In genomic region chr4:134543261-134543660, GRCm38 (mm10) we compare ENCODE assay signal across 8 mouse cellular contexts. TPM values are rescaled to one million over a fixed set of nuclear protein-coding genes. Genes with fewer than 3 reads are reported as not detected.
DNase-seq lines count a peak whose midpoint lies in the region; ATAC-seq and TF ChIP-seq lines count a peak whose summit lies in the region.

No protein-coding gene starts in this region.

- H3K36me3 ChIP-seq in heart, embryonic 10.5 days: peaks cover 98% of the 10 kb centered on the region
- H3K36me3 ChIP-seq in kidney, embryonic 15.5 days: peaks cover 86% of the 10 kb centered on the region
- H3K36me3 ChIP-seq in splenic B cell, adult 2 months (ENCODE audit: control insufficient read depth, insufficient read depth, low read length, poor library complexity, severe bottlenecking): no peaks in the 10 kb centered on the region

- H3K27ac ChIP-seq in bone marrow macrophage, adult 2 months (ENCODE audit: insufficient read depth, low read depth, low read length): no peak overlapping the region
- no peak overlapping the region for H3K27ac ChIP-seq in embryonic fibroblast, embryonic 13.5 days (ENCODE audit: insufficient read depth, low read length)
- H3K27ac ChIP-seq in heart, embryonic 10.5 days: no peak overlapping the region
- H3K27ac ChIP-seq in kidney, embryonic 15.5 days: no peak overlapping the region

- no peak for TF ChIP-seq POLR2A in bone marrow macrophage, adult 2 months (IDR thresholded peaks at IDR 0.05; ENCODE audit: borderline replicate concordance, low read depth, low read length)
- TF ChIP-seq POLR2A in embryonic fibroblast, embryonic 13.5 days (IDR thresholded peaks at IDR 0.05; ENCODE audit: low read depth, low read length): no peak

- H3K4me3 ChIP-seq in bone marrow macrophage, adult 2 months (ENCODE audit: insufficient read depth, low read length): no peak overlapping the region
- no peak overlapping the region for H3K4me3 ChIP-seq in embryonic fibroblast, embryonic 13.5 days (ENCODE audit: insufficient read depth, low read length)
- no peak overlapping the region for H3K4me3 ChIP-seq in heart, embryonic 10.5 days
- no peak overlapping the region for H3K4me3 ChIP-seq in kidney, embryonic 15.5 days (replicated peaks)

- peak; percentile 47 for ATAC-seq in kidney, embryonic 15.5 days (replicated peaks; ENCODE audit: low FRiP score)

- peak; percentile 83 for TF ChIP-seq CTCF in bone marrow macrophage, adult 2 months (IDR thresholded peaks at IDR 0.05; ENCODE audit: low read depth, low read length)
- TF ChIP-seq CTCF in embryonic fibroblast, embryonic 13.5 days (IDR thresholded peaks at IDR 0.05; ENCODE audit: borderline replicate concordance, insufficient read depth, low read length): peak; percentile 72

- DNase-seq in B cell, adult 2 months: peak; percentile 98 to 99
- peak; percentile 94 for DNase-seq in heart, embryonic 10.5 days (ENCODE audit: low spot score)
- peak; percentile 90 for DNase-seq in liver
- DNase-seq in naive thymus-derived CD4-positive, alpha-beta T cell, adult 2 months (ENCODE audit: low read depth): peak; percentile 94
- peak; percentile 93 for DNase-seq in splenic B cell, adult 2 months (ENCODE audit: low read depth, low spot score)

- no peaks in the 10 kb centered on the region for H3K27me3 ChIP-seq in heart, embryonic 10.5 days (ENCODE audit: insufficient read depth, poor library complexity, severe bottlenecking)
- H3K27me3 ChIP-seq in kidney, embryonic 15.5 days: no peaks in the 10 kb centered on the region
- H3K27me3 ChIP-seq in splenic B cell, adult 2 months (ENCODE audit: control insufficient read depth, insufficient read depth, low read length, poor library complexity, severe bottlenecking): no peaks in the 10 kb centered on the region

- no peaks in the 10 kb centered on the region for H3K9me3 ChIP-seq in heart, embryonic 10.5 days
- H3K9me3 ChIP-seq in kidney, embryonic 15.5 days (replicated peaks): no peaks in the 10 kb centered on the region

- WGBS in heart, embryonic 10.5 days: 11% methylated on average over 5 of the region's 5 CpGs
- WGBS in kidney, embryonic 15.5 days: 14% methylated on average over 5 of the region's 5 CpGs

- H3K9ac ChIP-seq in kidney, embryonic 15.5 days: no peak overlapping the region

- peaks cover 18% of the 10 kb centered on the region for H3K4me1 ChIP-seq in bone marrow macrophage, adult 2 months (ENCODE audit: control insufficient read depth, insufficient read depth, low read length)
- H3K4me1 ChIP-seq in embryonic fibroblast, embryonic 13.5 days (ENCODE audit: control insufficient read depth, insufficient read depth, low read length): peaks cover 2% of the 10 kb centered on the region; the same call in 1 of the 2 replicates
- peaks cover 19% of the 10 kb centered on the region for H3K4me1 ChIP-seq in heart, embryonic 10.5 days
- H3K4me1 ChIP-seq in kidney, embryonic 15.5 days: peaks cover 16% of the 10 kb centered on the region

- no peak overlapping the region for H3K4me2 ChIP-seq in kidney, embryonic 15.5 days

RNA-seq across cellular contexts. Expression of gene Mtfr1l, which starts 8.1 kb away (rescaled TPM):
- 58.9 and 59.7 TPM in 2 replicates for polyA plus RNA-seq in bone marrow macrophage, adult 2 months (2012; ENCODE audit: insufficient read depth, insufficient read length, missing spikeins)
- 85.5 and 88.3 TPM in 2 replicates for polyA plus RNA-seq in embryonic fibroblast, embryonic 13.5 days (2011; ENCODE audit: insufficient read length, low read depth, missing spikeins)
- polyA plus RNA-seq in heart, embryonic 10.5 days (2016; fragmentation: Nextera tagmentation; extraction: Ambion mirVana): 155 and 166 TPM in 2 replicates
- 112 and 115 TPM in 2 replicates for polyA plus RNA-seq in kidney, embryonic 15.5 days (2015; fragmentation: Nextera tagmentation; extraction: Ambion mirVana)

RNA-seq across cellular contexts. Expression of gene Selenon, which starts 8.7 kb away (rescaled TPM):
- polyA plus RNA-seq in bone marrow macrophage, adult 2 months (2012; ENCODE audit: insufficient read depth, insufficient read length, missing spikeins): 28.4 and 33.3 TPM in 2 replicates
- 98.0 and 103 TPM in 2 replicates for polyA plus RNA-seq in embryonic fibroblast, embryonic 13.5 days (2011; ENCODE audit: insufficient read length, low read depth, missing spikeins)
- 8.0 and 9.0 TPM in 2 replicates for polyA plus RNA-seq in heart, embryonic 10.5 days (2016; fragmentation: Nextera tagmentation; extraction: Ambion mirVana)
- polyA plus RNA-seq in kidney, embryonic 15.5 days (2015; fragmentation: Nextera tagmentation; extraction: Ambion mirVana): 10.2 and 11.6 TPM in 2 replicates

RNA-seq across cellular contexts. Expression of gene Aunip, which starts 32.5 kb away (rescaled TPM):
- 4.0 and 4.4 TPM in 2 replicates for polyA plus RNA-seq in bone marrow macrophage, adult 2 months (2012; ENCODE audit: insufficient read depth, insufficient read length, missing spikeins)
- 8.5 and 9.7 TPM in 2 replicates for polyA plus RNA-seq in embryonic fibroblast, embryonic 13.5 days (2011; ENCODE audit: insufficient read length, low read depth, missing spikeins)
- polyA plus RNA-seq in heart, embryonic 10.5 days (2016; fragmentation: Nextera tagmentation; extraction: Ambion mirVana): 16.1 and 17.2 TPM in 2 replicates
- 16.7 and 17.8 TPM in 2 replicates for polyA plus RNA-seq in kidney, embryonic 15.5 days (2015; fragmentation: Nextera tagmentation; extraction: Ambion mirVana)

RNA-seq across cellular contexts. Expression of gene Paqr7, which starts 46.8 kb away (rescaled TPM):
- 37.0 and 41.9 TPM in 2 replicates for polyA plus RNA-seq in bone marrow macrophage, adult 2 months (2012; ENCODE audit: insufficient read depth, insufficient read length, missing spikeins)
- polyA plus RNA-seq in embryonic fibroblast, embryonic 13.5 days (2011; ENCODE audit: insufficient read length, low read depth, missing spikeins): 6.8 and 9.3 TPM in 2 replicates
- 7.8 and 14.5 TPM in 2 replicates for polyA plus RNA-seq in heart, embryonic 10.5 days (2016; fragmentation: Nextera tagmentation; extraction: Ambion mirVana)
- polyA plus RNA-seq in kidney, embryonic 15.5 days (2015; fragmentation: Nextera tagmentation; extraction: Ambion mirVana): 3.2 and 3.5 TPM in 2 replicates
